Mouse (Mus musculus) left cerebral cortex, adult 18-20 months (tissue): ENCODE measurements around the gene Fzd10. TPM values are rescaled to one million over a fixed set of nuclear protein-coding genes. Genes with fewer than 3 reads are reported as not detected.

Source experiments
- DNase-seq, 2 experiments: peaks; one replicate each; pipeline ENCODE4 v3.0.0; 2021 to 2022; ENCODE audit warnings: low spot score in 2 of 2, mixed read lengths in 1 of 2
- total RNA-seq, 2 experiments: library from RNA; stranded (reverse); gene quantifications; 2 replicates each; pipeline ENCODE4 v1.2.3; 2021

The Fzd10 gene
- total RNA-seq, 2 experiments from 2014 or later, result 1.7 to 1.8 TPM

DNA sequence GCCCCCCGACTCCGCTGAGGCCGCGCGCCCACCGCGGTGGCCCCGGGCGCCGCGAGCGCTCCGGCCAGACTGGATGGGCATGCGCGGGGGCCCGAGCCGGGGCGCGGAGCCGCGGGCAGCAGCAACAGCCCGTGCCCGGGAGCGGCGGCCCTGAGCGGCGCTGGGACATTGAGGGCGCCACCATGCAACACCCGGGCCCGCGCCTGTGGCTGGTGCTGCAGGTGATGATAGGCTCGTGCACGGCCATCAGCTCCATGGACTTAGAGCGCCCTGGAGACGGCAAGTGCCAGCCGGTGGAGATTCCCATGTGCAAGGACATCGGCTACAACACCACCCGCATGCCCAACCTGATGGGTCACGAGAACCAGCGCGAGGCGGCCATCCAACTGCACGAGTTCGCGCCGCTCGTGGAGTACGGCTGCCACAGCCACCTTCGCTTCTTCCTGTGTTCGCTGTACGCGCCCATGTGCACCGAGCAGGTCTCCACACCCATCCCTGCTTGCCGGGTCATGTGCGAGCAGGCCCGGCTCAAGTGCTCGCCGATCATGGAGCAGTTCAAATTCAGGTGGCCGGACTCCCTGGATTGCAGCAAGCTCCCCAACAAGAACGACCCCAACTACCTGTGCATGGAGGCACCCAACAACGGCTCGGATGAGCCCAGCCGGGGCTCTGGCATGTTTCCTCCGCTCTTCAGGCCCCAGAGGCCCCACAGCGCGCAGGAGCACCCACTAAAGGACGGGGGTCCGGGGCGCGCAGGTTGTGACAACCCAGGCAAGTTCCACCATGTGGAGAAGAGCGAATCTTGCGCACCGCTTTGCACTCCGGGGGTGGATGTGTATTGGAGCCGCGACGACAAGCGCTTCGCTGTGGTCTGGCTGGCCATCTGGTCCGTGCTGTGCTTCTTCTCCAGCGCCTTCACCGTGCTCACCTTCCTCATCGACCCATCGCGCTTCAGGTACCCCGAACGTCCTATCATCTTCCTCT is 684 bp downstream of the Fzd10 start:
- peak in 1 of 2 experiments; percentile 13 for DNase-seq

DNA sequence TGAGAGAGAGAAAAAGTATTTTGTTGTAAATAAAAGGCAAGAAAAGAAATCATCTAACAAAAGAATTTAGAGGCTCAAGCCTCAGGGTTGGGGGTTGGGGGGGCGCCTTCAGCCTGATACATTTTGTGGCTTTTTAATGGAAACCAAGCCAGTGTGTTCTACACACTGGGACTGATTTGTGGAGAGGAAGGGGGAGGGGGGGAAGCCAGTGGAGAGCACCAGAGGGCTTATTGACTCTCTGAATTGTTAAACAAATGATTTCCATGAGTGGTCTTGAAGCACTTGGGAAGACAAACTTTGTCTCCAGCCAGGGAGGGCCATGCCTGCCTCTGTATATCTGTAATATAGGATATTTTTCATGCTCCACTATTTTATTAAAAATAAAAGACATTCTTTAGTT is 3.0 kb downstream of the Fzd10 start:
- DNase-seq, result no peak

DNA sequence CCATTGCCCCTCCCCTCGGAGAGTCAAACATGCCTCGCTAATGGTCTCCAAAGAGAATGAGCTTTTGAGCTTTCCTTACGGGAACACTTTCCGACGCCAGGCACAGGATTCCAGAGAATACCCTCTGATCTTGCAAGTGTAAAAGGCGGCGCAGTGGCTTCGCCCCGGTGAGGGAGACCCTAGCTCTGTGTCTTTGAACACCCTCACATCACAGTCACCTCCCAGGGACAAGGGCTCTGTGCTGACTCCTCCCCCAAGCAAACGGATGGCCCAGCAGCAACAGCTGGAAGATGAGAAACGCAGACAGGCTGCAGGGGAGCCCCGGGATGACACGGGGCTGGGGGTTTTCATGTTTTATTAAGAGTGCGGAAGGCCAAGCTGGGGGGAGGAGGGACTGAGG is 6.0 kb downstream of the Fzd10 start:
- no peak for DNase-seq

DNA sequence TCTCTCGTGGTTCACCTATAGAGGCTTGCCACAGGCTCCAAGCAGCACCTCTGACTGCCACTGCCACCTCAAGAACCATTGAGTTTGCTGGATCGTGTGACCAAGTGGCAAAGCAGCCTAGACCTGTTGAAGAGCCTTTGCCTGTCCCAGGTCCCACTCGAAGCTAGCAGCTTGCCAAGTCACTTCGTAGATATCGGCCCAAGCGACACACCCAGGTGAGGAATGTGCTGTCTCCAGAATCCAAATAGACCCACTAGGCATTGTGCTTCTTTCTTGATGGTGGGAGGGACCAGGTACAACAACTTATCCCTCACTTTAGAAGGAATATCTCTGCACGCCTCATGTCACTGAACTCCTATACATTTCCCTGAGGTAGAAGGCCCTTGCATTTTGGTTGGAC is 8.4 kb downstream of the Fzd10 start:
- no peak for DNase-seq

DNA sequence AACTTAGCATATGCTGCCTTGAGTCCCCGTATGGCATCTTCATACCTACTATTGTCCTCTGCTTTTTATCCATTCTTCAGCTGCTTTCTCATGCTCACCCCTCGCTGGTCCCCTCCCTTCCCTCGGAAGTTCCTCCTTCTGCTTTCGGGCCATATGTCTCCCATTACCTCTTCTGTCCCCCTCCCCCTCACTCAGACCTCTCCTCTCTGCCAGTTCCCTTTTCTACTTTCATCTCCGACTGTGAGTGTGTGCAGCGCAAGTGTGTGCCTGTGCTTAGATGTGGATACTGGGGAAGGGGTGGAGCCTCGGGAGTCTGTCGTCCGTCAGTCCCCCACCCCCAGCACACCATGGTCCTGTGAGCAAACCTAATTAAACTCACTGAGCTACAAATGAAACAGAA is 17.0 kb downstream of the Fzd10 start:
- no peak for DNase-seq

DNA sequence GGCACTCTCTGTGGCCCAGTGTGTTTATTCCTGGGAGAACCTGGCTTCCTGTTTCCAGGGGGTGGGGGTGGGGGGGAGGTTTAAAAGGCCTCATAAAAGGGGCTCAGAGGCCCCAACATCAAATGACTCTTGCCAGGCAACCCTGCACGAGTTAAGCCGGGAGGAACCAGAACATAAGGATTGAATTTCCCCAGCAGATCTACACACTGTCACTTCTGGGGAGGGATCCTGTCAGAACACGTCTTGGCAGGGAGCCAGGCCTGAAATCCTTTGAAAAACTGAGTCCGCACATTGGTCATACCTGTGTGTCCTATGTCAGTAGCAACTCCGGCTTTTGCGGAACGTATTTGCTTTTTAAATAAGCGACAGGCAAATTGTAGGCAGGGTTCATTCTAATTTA is 19.3 kb downstream of the Fzd10 start:
- no peak for DNase-seq

DNA sequence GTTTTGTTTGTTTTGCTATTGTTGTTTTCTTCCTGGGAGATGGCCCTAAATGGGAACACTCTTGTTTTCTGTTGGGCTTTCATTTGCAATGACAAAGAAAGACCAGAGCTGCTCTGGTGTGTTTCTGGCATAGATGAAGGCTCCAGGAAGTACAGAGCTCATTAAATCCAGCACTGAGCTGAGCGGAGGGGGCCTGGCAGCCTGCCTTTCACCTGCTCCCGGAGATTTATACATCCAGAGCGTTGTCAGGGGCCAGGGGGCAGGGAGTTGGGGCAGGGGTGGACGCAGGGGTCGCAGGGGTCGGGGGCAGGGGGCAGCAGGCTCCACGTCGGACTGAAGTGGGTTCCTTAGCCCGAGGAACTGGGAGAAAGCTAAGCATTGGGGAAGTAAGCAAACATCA is 19.8 kb downstream of the Fzd10 start:
- no peak for DNase-seq

DNA sequence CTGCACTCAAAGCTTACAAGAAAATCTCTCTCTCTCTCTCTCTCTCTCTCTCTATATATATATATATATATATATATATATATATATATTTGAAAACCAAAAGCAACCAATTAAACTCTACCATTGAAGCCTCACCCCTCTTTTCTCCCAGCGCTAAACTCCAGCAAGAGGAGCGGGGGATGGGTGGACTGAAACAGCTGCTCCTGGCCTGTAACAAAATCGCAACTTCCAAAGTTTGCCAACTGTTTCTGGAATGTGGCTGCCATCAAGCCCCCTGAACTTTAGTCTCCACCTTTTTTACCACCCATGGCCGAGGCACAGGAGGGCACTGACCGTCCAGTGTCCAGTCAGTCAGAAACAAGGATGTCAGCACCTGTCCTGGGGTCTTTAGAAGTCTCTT is 27.1 kb downstream of the Fzd10 start:
- no peak for DNase-seq

DNA sequence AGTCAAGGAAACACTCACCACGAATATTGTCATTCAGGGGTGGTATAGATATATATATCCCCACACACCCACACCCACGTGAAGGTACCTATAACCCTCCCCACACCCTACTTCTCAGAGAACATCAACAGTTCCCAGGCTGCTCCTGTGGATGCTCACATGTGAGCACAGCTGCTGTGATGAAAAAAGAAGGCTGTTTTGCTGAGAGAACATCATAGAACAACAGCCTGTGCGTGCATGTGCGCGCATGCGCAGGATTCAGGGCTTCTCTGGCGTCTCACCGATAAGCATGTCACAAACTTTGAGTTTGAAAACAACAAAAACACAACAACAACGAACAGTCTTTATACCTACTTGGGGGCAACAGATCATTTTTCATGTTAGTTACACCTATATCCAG is 36.0 kb downstream of the Fzd10 start:
- no peak for DNase-seq

DNA sequence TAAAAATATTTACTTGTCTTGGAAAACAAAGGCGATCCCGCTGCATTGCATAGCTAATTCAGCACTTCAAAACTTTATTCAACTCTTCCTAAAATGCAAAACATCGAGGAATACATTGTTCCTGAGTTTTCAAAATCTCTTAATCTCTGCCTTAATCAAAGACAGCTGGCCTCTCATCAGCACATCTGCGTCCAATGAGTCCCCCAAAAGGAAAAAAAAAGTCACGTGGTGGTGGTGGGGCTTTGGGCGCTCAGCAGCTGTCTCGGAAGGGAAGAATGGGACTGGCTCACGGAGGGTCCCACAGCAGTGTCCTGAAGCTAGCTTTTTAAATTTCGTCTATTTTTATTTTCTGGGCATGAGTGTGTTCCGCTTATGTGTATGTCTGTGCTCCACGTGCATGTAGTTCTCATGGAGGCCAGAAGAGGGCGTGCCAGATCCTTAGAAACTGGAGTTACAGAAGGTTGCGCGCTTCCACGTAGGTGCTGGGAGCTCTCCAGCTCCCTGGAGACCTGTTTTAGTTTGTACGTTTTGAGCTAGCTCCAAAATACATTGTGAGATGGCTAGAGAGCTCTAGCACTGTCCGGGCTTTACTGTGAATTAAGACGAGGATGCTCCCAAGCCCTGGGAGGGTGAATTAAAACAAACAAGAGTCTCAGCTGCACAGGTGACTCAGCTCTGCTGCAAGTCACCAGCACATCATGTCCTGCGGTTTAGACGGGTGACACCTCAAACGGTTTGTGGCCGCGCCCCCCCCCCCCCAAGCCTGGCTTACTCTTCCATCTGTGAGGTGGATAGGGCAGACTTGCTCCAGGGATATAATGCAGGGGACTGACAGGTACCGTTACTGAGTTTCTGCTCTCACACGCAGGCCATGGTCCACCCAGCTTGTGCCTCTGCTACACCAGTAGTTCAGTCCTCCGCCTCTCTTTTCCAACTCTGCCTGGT is 36.7 kb downstream of the Fzd10 start:
- DNase-seq, result no peak

DNA sequence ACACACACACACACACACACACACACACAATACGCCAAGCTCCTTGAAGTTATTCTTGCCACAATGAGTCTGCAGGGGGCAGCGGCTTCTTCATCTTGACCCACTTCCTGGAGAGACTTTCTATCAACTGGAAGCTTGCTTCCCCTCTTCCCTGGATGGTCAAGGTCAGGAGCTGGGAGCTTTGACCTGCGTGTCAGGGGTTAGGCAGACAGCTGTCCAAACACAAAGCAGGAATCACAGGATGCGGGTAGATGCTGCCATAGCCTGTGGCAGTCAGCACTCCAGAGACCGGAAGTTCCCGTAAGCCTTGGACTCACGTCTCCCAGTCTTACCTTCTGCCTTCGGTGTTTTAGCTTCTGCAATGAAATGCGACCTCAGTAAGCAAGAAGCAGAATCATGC is 38.1 kb downstream of the Fzd10 start:
- DNase-seq, result no peak

DNA sequence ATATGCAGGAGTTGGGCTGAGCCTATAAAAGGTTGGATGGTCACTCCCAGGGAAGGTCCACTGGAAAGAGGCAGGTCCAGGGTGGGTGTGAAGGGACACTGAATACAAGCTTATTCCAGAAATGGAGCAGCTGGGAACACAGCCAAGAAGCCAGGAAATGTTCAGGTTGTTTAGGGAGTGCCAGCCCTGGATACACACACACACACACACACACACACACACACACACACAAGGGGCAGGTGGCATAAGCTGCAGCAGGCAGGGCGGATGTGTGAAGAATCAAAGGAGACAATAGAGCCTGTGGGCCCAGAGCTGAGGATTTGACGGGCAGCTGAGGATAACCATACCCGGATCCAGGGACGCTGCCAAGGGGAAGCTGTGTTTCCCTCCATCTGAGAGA is 42.4 kb downstream of the Fzd10 start:
- DNase-seq, result no peak

DNA sequence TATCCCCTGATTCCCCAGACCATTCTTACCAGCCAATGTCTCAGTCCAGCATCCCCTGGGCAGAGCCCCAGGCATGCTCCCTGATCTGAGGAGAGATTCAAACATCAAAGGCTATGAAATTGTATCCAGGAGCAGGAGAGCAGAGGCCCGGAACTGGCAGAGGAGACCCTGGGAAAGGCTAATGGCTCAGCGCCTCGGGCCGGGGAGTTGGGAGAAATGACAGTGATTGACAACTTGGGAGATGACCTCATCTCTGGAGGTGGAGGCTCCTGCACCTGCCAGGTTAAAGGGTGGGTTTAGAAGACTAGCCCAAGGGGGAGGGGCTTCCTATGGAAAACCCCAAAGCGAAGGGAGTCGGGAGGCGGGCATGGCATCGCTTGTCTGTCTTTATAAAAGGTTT is 45.1 kb downstream of the Fzd10 start:
- no peak for DNase-seq

DNA sequence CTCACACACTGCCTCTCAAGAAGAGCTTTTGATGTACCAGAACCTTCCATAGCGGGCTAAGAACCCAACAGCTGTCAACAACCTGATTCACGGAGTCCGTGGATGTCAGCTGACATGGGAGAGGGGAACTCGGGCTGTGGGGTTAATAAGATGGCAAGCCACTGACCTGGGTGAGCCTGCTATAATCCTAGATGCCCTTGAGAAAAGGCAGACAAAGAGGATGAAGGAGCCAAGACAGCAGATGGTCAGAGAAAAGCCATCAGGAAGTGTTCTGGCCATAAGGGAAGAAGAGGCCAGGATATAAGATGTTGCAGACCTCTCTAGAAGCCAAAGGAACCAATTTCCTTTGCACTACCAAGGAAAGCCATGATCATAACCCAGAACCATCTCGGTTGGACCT is 45.6 kb downstream of the Fzd10 start:
- DNase-seq, result no peak

DNA sequence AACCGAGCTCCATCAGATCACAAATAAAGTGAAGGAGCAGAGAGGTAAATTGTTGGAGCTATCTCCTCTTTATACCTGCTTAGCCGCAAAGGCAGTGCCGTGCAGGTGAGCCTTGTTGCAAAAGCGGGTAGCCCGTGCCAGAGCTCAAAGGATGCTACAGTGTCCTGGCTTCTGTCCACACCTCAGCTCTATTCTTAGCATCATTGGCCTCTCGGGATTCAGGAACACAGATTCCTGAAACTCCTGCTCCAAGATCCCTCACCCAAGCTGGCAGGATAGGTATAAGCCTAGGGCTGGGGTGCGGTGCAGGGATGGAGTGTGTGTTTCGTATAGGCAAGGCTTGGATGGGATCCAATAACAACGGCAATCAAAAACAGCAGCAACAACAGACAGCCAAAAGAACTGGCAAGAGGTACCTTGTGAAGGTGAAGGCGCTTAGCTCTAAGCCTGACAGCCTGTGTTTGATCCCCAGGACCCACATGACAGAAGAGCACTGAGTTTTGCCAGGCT is 46.6 kb downstream of the Fzd10 start:
- DNase-seq, result no peak

DNA sequence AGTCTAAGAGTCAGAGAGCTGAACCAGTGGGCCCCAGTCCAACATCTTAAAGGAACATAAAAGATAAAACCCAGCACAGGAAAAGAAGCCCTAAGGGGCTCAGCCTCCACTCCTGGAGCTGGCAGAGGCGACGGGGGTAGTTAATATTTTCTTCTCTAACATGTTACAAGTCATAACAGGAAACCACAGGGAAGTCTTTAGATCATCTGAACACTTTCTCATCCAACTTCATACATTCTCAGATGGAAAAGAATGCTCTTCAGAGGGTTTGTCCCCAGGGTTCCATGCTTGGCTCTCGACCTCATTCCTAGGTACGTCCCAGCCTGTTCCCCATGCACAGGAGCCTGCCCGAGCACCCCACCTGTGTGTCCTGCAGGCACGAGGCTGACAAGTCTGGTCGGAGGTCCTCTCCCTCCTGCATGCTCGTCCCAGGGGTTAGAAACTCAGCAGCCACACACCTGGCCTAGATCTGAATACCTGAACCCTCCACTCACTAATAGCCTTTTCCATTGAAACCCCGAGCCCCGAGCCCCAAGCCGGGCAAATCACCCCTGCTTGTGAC is 48.8 kb downstream of the Fzd10 start:
- no peak for DNase-seq

Other genes with a start within 250 kb of the Fzd10 start
- 10 to 100 TPM; 56.3 to 65.6 TPM for gene Tmem132d, start 167.8 kb upstream of the Fzd10 start, total RNA-seq
- gene Piwil1, start 101.7 kb downstream of the Fzd10 start, total RNA-seq, result not detected